Mouse (Mus musculus) gastrocnemius, postnatal 14 days (tissue): ENCODE results near the gene Dgat2. TPM values are rescaled to one million over a fixed set of nuclear protein-coding genes. Genes with fewer than 3 reads are reported as not detected.

Source experiments
- DNase-seq: peaks from one replicate; pipeline ENCODE4 v3.0.0; 2021; ENCODE audit warnings: mixed read lengths
- intact Hi-C: fragments of 180-260 bp; cut with DNase I; formaldehyde crosslinking; loops from one replicate; pipeline ENCODE4 v1.15.1; 2025; ENCODE audit warnings: low total_unique reads
- total RNA-seq, 2 experiments: library from RNA; stranded (reverse); gene quantifications; 2 replicates each; pipeline ENCODE4 v1.2.3; 2021

Dgat2 gene
- total RNA-seq, 2 experiments from 2014 or later, result 19.0 to 37.9 TPM

DNA sequence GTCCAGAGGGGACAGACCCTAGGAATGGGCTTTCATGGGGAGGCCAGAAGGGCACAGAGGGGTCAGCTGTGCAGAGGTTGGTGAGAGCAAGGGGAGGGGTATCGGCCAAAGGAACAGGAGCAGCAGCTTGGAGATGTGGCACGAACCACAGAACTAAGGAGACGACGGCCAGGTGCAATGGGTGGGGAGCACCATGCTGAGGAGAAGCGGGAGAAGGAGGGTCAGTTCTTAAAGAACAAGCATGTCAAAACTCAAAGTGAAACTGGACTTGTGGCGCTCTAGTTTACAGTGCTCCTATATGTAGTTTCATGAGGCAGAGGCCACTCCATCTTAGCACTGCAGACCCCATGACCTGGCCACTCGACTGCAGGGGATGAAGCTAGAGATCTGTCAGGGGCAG is 35.0 kb downstream of the Dgat2 start:
- intact Hi-C loops, result no loop called here
- DNase-seq, result no peak

DNA sequence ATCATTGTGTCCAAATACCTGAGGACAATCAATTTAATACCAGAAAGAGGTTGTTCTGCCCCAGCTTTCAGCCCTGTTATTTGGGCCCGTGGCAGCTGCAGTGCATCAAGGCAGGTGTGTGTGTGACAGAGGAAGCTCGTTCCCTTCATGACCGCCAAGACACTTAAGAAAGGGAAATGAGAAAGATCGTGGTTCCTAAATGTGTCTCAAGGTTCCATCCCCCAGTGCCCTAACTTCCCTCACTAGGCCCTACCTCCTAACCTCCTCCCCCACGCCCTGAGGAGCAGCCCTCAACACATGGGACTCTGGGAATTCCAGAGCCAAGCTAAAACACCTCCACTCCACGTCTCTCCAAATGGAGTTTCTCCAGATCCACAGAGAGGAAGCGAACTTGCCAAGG is 35.6 kb downstream of the Dgat2 start:
- DNase-seq, result no peak

DNA sequence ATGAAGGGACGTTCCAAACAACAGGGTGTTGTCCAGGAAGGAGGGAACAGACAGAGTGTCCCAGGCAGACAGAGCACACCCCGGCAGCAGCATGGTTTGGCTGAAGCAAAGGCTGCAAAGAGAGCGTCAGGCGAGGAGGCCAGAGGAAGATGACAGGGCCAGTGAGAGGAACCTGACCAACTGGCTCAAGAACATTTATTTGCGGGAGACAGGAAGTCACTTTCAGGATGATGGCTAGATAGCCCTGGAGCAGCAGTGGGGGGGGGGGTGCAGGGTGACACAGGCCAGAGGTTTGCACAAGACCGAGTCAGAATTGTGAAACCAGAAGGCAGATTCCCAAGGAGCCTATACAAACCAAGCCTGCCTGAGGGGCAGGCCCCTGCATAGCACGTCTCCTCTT is 36.5 kb downstream of the Dgat2 start:
- intact Hi-C loops, result no loop called here
- no peak for DNase-seq

More for the DNA sequence above, 35.6 kb downstream of the Dgat2 start:
- intact Hi-C loops, result no loop called here

DNA sequence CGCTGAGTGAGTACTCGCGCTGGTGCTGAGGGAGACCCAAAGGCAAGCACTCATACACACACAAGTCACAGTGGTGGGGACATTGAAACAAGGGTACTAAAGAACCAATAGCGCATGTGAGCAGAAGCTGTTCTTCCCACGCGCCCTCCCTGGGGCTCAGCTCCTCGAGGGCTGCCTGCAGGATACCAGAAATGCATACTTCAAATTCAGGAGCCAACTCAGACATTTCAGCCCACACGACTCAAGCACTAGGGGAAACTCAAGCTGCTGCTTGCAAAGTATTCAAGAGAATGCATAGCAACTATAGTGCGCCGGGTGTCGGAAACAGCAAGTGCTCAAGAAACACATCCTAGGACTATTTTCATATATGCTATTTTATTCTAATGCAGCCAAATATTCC is 37.9 kb downstream of the Dgat2 start:
- intact Hi-C loops, result no loop called here

DNA sequence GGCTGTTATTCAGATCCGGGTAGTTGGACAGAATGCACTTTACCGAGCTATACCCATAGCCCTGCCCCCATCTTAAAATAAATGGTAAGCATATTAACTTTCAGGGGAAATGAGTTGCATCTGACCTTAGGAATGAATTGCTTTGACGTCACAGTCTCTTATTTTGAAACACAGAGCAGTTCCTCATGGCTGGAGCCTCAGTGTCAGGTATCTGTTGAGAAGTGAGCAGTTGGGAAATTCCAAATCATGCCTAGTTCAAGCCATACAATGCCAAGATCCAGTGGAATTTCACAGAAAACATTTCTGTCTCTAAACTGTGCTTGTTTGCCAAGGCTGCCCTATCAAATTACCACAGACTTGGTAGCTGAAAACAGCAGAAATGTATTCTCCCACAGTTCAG is 39.3 kb downstream of the Dgat2 start:
- DNase-seq, result no peak
- intact Hi-C loops, result no loop called here

More for the DNA sequence above, 37.9 kb downstream of the Dgat2 start:
- DNase-seq, result no peak

DNA sequence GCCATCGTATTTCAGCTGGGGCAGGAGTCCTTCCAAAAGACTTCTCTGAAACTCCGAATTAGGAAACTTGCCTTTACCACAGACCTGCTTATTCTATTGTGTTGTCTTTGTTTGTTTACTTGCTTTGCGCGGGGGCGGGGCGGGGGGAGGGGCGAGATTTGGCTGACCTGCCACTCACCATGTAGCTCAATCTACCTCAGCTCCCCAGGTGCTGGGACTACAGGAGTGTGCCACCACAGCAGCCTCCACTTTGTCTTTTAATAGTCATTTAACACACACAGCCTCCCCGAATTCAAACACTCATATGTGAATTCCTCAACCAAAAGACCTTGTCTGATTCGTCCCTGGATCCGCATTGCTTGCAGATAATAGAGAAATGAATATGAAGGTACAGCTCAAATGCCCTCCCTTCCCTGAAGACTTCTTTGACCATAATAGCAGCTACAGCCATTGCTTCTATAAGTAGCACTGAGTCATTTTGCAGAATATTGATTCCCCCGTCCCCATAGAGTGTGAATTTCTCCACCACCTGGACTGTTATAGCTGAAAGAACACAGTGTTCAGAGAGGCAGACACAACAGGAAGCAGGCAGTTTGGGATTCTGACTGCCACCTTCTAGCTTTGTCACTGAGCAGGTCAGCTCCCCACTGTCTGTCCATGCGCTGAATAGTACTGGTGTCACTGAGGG is 40.5 kb downstream of the Dgat2 start:
- intact Hi-C loops, result no loop called here

DNA sequence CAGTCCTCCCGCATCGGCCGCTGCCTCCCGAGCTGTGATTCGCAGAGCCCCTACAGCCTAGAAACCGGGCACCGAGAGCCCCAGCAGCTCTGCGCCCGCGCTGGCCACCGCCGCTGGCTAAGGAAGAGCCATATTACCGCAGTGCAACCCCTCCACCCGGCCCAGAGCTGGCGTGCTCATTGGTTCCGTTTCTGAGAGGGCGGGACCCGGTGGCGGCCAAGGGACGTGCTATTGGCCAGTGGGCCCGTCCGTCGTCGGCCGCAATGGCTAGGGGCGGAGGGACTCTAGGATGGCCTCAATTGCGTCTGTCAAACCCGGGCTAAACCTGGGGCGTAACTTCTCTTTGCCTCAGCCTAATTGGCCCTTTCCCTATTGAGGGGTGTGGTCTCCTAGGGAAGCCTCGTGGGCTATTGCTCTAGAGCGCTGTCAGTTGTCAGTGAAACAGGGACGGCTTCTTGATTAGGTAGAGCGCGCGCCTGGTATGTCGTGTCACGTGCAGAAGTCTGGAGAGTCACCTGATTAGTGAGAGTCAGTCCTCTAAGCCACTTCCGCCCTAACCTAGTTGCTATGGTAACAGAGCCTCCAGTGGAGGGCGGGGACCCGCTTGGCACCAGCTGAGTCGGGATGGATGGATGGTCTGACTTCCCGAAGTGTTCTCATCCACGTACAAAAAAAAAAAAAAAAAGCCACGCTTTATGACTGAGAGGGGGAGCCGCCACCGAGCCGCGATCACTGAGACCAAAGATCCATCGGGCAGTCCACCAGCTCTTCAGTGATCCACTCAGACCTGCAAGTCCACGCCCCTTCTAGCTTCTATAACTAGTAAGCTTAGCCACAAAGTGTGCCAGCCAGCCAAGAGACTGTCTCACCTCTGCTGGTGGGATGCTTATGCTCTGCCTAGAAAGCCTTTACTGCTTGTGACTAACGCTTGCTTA is 41.3 kb downstream of the Dgat2 start, which contains the start of gene Uvrag:
TSS of gene Uvrag (minus strand) at position 158 of the 935 bp plus-strand sequence.
- intact Hi-C loops, result no loop called here
- DNase-seq, result peak; percentile 98

More for the DNA sequence above, 40.5 kb downstream of the Dgat2 start:
- no peak for DNase-seq

DNA sequence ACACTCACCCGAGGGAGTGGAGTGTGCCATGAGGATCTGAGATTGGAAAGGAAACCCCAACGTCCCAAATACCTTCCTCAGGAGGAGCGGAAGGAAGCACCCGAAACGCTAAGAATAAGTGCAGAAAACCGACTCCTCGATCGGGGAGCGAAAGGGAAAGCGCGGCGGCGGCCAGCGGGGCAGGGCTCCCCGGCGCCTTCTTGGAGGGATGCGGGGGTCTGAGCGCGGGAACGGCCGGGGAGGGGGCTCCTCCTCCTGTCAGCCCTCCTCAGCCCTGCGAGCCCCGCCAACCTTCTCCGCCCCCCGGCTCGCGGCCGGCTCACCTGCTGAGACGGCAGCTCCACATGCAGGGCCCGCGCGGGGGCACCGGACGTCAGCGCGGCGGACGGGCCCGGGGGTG is 42.0 kb downstream of the Dgat2 start:
- DNase-seq, result no peak
- intact Hi-C loops, result no loop called here

DNA sequence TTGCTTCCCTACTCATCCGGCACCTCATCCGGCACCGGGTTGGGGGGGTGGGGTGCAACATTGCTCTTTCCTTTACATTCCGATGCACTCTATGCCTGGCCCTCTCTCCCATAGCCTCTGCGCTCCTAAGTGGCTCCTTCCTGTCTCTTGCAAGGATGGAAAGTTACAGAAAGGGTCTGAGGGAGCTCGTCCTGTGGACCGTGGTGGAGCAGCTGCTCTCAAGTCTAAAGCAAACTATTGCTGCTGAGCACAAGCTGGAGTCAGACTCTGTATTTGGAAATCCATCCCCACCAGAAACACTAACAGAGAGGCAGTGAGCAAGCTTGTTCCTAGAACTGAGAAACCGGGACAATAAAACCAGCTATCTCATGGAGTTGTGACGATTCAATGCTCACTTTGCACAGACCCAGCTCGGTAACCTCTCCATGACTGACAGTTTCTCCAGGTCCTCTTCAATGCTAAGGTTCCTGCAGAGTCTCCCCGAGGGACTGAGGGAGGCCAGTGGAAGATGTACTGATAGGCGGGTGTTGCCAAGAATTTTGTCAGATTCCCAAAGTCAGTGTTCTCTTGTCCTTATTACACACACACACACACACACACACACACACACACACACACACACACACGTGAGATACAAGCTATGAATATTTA is 42.6 kb downstream of the Dgat2 start:
- intact Hi-C loops, result no loop called here
- DNase-seq, result no peak

DNA sequence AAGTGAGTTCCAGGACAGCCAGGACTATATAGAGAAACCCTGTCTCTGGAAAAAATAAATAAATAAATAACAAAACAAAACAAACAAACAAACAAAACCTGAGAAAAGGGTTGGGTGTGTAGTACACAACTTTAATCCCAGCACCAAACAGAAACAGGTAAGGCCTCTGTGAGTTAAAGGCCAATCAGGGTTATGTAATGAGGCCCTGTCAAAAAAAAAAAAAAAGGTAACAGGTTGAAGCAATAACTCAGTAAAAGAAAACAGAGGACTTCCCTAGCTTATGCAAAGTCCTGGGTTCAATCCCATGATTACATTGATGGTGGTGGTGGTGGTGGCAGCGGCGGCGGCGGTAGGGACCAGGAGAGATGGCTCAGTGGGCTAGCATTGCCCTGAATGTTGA is 45.0 kb downstream of the Dgat2 start:
- intact Hi-C loops, result no loop called here

DNA sequence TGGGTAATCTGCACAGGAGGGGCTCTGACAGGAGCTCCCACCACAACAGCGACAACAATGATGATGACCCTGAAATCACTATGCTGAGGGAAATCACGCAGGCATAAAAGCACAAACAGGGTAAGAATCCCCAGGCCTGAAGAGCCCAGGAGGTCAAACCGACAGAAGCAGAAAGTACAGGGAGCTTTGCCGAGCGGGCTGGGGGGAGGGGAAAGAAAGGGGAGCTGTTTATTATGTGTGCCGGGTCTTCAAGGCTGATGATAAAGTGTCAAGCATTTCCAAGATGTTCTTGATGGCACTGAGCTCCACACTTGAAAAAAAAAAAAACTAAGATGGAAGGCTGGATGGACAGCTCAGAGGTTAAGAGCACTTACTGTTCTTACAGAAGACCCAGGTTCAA is 45.7 kb downstream of the Dgat2 start:
- intact Hi-C loops, result no loop called here
- DNase-seq, result no peak

More for the DNA sequence above, 45.0 kb downstream of the Dgat2 start:
- no peak for DNase-seq

DNA sequence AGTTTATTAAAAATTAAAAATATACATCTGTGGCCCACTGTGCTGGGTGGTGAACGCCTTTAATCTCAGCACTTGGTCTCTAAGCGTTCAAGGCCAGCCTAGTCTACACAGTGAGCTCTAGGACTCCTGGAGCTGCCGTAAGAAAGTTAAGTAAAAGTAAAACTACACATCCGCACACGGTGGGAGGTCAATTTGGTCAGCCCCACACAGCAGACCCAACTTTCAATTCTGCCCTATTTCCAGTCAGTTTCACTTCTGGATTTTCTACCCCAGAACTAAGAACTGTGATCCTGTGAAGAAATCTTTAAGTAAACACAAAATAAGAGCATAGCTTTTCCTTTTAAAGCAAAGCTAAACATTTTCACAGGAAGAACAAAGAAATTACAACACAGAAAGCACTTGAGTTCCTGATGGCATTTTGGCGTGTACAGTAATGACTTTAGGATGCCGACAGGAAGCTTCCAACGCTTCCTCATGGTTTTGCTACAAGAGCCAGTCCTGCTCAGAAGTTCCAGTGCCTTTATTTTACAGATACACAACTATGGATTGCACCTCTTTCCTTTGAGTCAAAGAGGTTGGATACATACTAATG is 48.6 kb downstream of the Dgat2 start:
- DNase-seq, result no peak
- intact Hi-C loops, result no loop called here

DNA sequence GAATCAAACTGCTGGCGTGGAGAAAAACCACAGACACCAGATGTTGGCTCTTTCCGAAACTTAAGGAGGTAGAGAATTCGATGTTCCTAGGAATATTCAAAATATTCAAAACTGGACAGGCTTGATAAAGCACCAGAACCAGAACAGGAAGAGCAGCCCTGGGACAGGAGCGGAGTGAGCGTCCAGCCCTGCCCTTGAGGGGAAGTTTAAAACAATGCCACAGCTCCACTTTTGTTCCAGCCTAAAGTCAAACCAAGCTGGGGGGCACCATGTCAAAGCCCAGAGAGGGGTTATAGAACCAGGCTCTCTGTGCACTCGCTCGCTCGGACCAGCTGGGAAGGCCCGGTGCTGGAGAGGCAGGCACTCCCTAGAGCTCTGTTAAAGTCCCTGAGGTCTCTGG is 49.9 kb downstream of the Dgat2 start:
- DNase-seq, result no peak
- intact Hi-C loops, result no loop called here

DNA sequence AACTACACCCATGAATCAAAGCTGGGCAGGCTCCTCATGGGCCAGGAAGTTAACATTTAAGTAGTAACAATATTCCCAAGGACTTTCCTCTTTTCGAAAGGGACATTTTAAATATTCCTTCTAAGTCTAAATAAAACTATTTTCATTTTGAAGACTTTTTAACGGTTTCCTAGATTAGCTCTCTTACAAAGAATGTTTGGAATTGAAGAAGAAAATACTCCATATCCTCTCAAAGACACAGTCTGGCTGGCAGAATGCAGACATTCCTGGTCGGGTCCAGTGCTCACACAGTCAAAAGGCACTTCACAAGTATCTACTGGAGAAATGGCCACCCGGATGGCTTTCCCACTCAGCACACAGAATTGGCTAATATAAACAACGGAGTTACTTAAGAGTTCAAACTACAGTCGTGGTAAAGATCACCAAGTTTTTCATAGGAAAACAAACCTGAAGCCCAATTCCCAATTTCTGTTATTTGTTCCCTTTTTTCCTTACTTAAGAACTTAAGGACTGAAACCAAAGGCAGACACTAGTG is 50.6 kb downstream of the Dgat2 start:
- no peak for DNase-seq
- intact Hi-C loops, result no loop called here

DNA sequence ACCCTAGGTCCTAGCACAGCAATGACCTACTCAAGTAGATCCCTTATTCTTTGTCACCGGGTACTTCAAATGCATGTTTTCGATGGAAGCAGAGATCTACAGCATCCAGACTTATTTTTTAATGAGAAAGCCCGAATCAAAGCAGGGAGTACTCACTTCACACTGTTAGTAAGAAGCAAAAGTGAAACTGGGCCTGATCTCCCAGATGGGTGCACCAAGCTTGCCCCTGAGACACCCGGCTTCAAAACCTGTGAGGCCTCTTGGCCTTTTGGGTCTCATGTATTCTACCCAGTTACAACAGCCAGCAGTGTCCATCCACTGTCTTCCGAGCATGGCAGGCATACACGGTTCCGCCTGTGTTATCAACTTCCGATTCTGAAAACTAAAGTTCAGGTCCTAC is 53.6 kb downstream of the Dgat2 start:
- no peak for DNase-seq
- intact Hi-C loops, result no loop called here

DNA sequence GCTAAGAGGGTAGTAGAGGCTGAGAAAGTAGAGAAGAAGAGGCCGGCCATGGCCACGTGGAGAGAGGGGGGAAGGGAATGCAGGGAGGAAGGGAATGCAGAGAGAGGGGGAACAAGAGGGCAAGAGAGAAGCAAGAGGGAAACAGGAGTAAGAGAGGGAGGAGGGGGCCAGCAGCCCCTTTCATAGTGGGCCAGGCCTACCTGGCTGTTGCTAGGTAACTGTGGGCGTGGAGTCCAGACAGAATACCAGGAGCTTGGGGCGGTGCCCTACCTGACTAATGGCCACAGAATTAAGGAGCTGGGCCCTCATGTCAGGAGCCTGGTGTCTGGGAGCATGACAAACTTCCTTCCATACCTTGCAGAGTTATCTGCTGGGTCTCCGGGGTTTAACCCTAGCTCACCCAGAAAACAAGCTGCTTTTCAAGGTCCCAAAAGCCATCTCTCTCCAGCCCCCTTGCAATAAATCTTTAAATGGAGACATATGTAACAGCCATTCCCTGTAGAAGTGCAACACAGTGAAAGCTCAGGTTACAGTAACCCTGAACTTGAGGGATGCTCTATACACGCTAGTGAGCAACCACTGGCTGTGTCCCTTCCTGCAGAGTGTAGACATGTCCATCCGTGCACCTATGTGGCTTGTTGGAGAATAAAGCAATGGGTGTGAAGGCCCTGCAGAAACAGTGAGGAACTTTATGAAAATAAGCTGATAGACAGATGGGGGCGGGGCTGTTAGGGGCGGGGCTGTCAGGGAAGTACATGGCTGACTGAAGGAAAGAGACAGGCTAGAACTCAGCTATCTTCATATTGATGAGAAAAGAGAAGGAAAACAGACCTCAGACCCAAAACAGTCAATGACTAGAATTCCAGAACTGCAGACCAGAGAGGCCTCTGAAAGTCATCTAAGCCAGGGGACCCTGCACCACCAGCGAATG is 54.2 kb downstream of the Dgat2 start:
- intact Hi-C loops, result no loop called here
- no peak for DNase-seq

DNA sequence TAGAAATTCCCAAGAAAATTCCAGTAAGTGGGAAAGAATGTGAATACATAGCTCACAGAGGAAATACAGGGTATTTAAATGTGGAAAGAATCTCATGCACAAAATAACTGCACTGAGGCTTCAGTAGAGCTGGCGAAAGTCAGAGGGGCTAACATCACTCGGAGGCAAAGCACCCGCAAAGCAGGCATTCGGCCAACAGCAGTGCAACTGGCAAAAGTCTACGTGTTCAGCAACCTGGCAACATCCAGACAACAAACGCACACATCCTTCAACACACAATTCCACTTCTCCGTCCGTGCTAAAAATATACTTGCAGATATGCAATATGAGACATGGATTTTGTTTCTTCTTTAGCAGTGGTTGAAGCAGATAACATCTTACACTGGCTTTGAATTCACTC is 56.5 kb downstream of the Dgat2 start:
- intact Hi-C loops, result no loop called here
- peak; percentile 31 for DNase-seq

DNA sequence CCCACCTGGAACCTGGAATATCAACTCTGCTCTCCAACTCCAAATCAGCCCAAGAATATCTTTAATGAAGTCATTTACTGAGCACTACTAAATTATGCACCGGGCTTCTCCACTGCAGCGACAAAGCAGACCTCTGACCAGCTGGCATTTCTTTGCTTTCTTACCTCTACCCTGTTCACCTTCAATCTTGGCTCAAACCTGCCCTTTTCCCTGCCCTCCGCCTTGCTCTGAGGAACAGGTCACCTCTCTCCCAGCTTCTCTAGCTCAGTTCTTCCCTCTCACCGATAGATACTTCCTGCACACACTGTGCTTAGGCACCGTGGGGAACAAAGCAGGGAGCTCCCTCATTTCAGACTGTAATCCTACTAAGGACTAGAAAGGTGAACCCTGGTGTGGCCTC is 59.9 kb downstream of the Dgat2 start:
- DNase-seq, result no peak

More for the DNA sequence above, 59.9 kb downstream of the Dgat2 start:
- intact Hi-C loops, result no loop called here
